Mouse (Mus musculus) CD4-positive, CD25-positive, alpha-beta regulatory T cell (primary cell): Measurements from ENCODE around the gene Vmn1r208. TPM values are rescaled to one million over a fixed set of nuclear protein-coding genes. Genes with fewer than 3 reads are reported as not detected.

Experiments used
- polyA plus RNA-seq: library from polyadenylated mRNA; unstranded; fragments of 100-300 nt; shearing (Covaris generic); gene quantifications from one replicate; pipeline ENCODE4 v1.2.1, GENCODE M21; 2017

Vmn1r208 gene
- not detected for polyA plus RNA-seq

GRCm38 (mm10) chr13:22777300-22777699 lies at the start of gene Vmn1r208:
Gene Vmn1r208 (minus strand): TSS chr13:22777400.

GRCm38 (mm10) chr13:22809582-22809981 lies 32.4 kb upstream of the Vmn1r208 start, which contains the start of gene Vmn1r209:
Gene Vmn1r209 (minus strand): TSS chr13:22809682.

GRCm38 (mm10) chr13:22729529-22729928 lies 47.7 kb downstream of the Vmn1r208 start, which contains the start of gene Vmn1r207-ps:
Gene Vmn1r207-ps (minus strand): TSS chr13:22729629.

Other genes with a start within 250 kb of the Vmn1r208 start
- not detected for gene Vmn1r204, start 224.2 kb downstream of the Vmn1r208 start, polyA plus RNA-seq
- not detected for gene Vmn1r205, start 184.4 kb downstream of the Vmn1r208 start, polyA plus RNA-seq
- gene Vmn1r206, start 153.1 kb downstream of the Vmn1r208 start, polyA plus RNA-seq: not detected
- not detected for gene Vmn1r207-ps, start 47.8 kb downstream of the Vmn1r208 start, polyA plus RNA-seq
- gene Vmn1r209, start 32.3 kb upstream of the Vmn1r208 start, polyA plus RNA-seq: not detected
- gene Vmn1r210, start 53.9 kb upstream of the Vmn1r208 start, polyA plus RNA-seq: 0.11 TPM
- gene Vmn1r211, start 80.2 kb upstream of the Vmn1r208 start, polyA plus RNA-seq: not detected
- gene Vmn1r212, start 106.8 kb upstream of the Vmn1r208 start, polyA plus RNA-seq: not detected
- not detected for gene Vmn1r213, start 230.3 kb upstream of the Vmn1r208 start, polyA plus RNA-seq